Mouse (Mus musculus): ENCODE results near the gene Bglap. TPM values are rescaled to one million over a fixed set of nuclear protein-coding genes. Genes with fewer than 3 reads are reported as not detected.
A peak's percentile ranks its signal among the peaks of the same experiment; 100 is the strongest.
"Not testable (repeated sequence)": the region's sequence is repeated elsewhere in the genome, so short reads cannot be mapped to it uniquely, and the experiment has no call there.

The Bglap gene
- polyA plus RNA-seq, 1 experiment from 2014 or later = not detected

- no peaks in the 10 kb centered on the region for H3K27me3 ChIP-seq (replicated peaks; ENCODE audit: low read depth, poor library complexity, severe bottlenecking)
- peak overlapping the region; percentile 93 for H3K27ac ChIP-seq (replicated peaks)
- peak overlapping the region; percentile 79 for H3K4me3 ChIP-seq
- DNase-seq (ENCODE audit: low spot score) = no peak
- H3K4me1 ChIP-seq = peaks cover 40% of the 10 kb centered on the region
- 31% methylated on average over 7 of the region's 7 CpGs for WGBS
- H3K36me3 ChIP-seq (replicated peaks) = peaks cover 48% of the 10 kb centered on the region
- no peaks in the 10 kb centered on the region for H3K9me3 ChIP-seq
Observed at GRCm38 (mm10) chr3:88410645-88411031, 26.4 kb upstream of the Bglap start.

GRCm38 (mm10) chr3:88409741-88410644 lies 25.7 kb upstream of the Bglap start, which contains the start of gene Pmf1:
Gene Pmf1 (minus strand): TSS chr3:88410331.
- peak; percentile 95 for DNase-seq (ENCODE audit: low spot score)
- no peaks in the 10 kb centered on the region for H3K27me3 ChIP-seq (replicated peaks; ENCODE audit: low read depth, poor library complexity, severe bottlenecking)

GRCm38 (mm10) chr3:88408953-88409352 lies 24.7 kb upstream of the Bglap start:
- peaks cover 40% of the 10 kb centered on the region for H3K4me1 ChIP-seq
- no peaks in the 10 kb centered on the region for H3K9me3 ChIP-seq
- DNase-seq (ENCODE audit: low spot score) = no peak
- H3K27ac ChIP-seq (replicated peaks) = peak overlapping the region; percentile 93
- no peaks in the 10 kb centered on the region for H3K27me3 ChIP-seq (replicated peaks; ENCODE audit: low read depth, poor library complexity, severe bottlenecking)
- WGBS = 71% methylated on average over 5 of the region's 5 CpGs
- H3K4me3 ChIP-seq = peak overlapping the region; percentile 79
- peaks cover 46% of the 10 kb centered on the region for H3K36me3 ChIP-seq (replicated peaks)

More at GRCm38 (mm10) chr3:88409741-88410644, 25.7 kb upstream of the Bglap start, which contains the start of gene Pmf1:
- Histone ChIP-seq H3K4me1 (peaks cover 40% of the 10 kb centered on the region), H3K36me3 (replicated peaks) (peaks cover 45% of the 10 kb centered on the region), H3K4me3 (peak within 1 kb of the TSS; percentile 79), H3K27ac (replicated peaks) (peak within 1 kb of the TSS; percentile 93), H3K9me3 (no peaks in the 10 kb centered on the region)
- under 1% methylated on average over 54 of the region's 54 CpGs for WGBS

GRCm38 (mm10) chr3:88407529-88407928 lies 23.3 kb upstream of the Bglap start:
- WGBS = 61% methylated on average over 7 of the region's 7 CpGs
- 0 out of 2 replicates have a peak overlapping the region, but pooled peaks have one; percentile 79 for H3K4me3 ChIP-seq
- peaks cover 47% of the 10 kb centered on the region for H3K36me3 ChIP-seq (replicated peaks)
- H3K4me1 ChIP-seq = peaks cover 40% of the 10 kb centered on the region
- no peaks in the 10 kb centered on the region for H3K27me3 ChIP-seq (replicated peaks; ENCODE audit: low read depth, poor library complexity, severe bottlenecking)
- DNase-seq (ENCODE audit: low spot score) = no peak
- H3K27ac ChIP-seq (replicated peaks) = no peak overlapping the region
- H3K9me3 ChIP-seq = no peaks in the 10 kb centered on the region

- no peaks in the 10 kb centered on the region for H3K9me3 ChIP-seq
- H3K27ac ChIP-seq (replicated peaks) = no peak overlapping the region
- peak; percentile 66 for DNase-seq (ENCODE audit: low spot score)
- H3K27me3 ChIP-seq (replicated peaks; ENCODE audit: low read depth, poor library complexity, severe bottlenecking) = no peaks in the 10 kb centered on the region
- peak overlapping the region; percentile 14; the same call in 1 of the 2 replicates for H3K4me3 ChIP-seq
- H3K4me1 ChIP-seq = peaks cover 40% of the 10 kb centered on the region
- peaks cover 47% of the 10 kb centered on the region for H3K36me3 ChIP-seq (replicated peaks)
- WGBS = 6% methylated on average over 2 of the region's 2 CpGs
Observed at GRCm38 (mm10) chr3:88407090-88407489, 22.8 kb upstream of the Bglap start.

- no peak for DNase-seq (ENCODE audit: low spot score)
- WGBS = 94% methylated on average over 10 of the region's 10 CpGs
- Histone ChIP-seq H3K36me3 (replicated peaks) (peaks cover 69% of the 10 kb centered on the region), H3K27ac (replicated peaks) (no peak overlapping the region), H3K4me1 (peaks cover 24% of the 10 kb centered on the region), H3K27me3 (replicated peaks; ENCODE audit: low read depth, poor library complexity, severe bottlenecking) (no peaks in the 10 kb centered on the region), H3K9me3 (no peaks in the 10 kb centered on the region), H3K4me3 (no peak overlapping the region)
Observed at GRCm38 (mm10) chr3:88403522-88404230, 19.4 kb upstream of the Bglap start.

GRCm38 (mm10) chr3:88398666-88399065 lies 14.4 kb upstream of the Bglap start:
- H3K4me3 ChIP-seq = no peak overlapping the region
- no peak overlapping the region for H3K27ac ChIP-seq (replicated peaks)
- H3K4me1 ChIP-seq = no peaks in the 10 kb centered on the region
- H3K27me3 ChIP-seq (replicated peaks; ENCODE audit: low read depth, poor library complexity, severe bottlenecking) = no peaks in the 10 kb centered on the region
- WGBS = 76% methylated on average over 2 of the region's 2 CpGs
- H3K36me3 ChIP-seq (replicated peaks) = peaks cover 98% of the 10 kb centered on the region
- DNase-seq (ENCODE audit: low spot score) = no peak
- H3K9me3 ChIP-seq = no peaks in the 10 kb centered on the region

GRCm38 (mm10) chr3:88395742-88396141 lies 11.5 kb upstream of the Bglap start:
- H3K9me3 ChIP-seq = no peaks in the 10 kb centered on the region
- WGBS = 90% methylated on average over 8 of the region's 8 CpGs
- no peak for DNase-seq (ENCODE audit: low spot score)
- H3K4me3 ChIP-seq = no peak overlapping the region
- H3K4me1 ChIP-seq = no peaks in the 10 kb centered on the region
- H3K27me3 ChIP-seq (replicated peaks; ENCODE audit: low read depth, poor library complexity, severe bottlenecking) = no peaks in the 10 kb centered on the region
- H3K27ac ChIP-seq (replicated peaks) = no peak overlapping the region
- H3K36me3 ChIP-seq (replicated peaks) = peaks cover 93% of the 10 kb centered on the region

GRCm38 (mm10) chr3:88395288-88395687 lies 11.0 kb upstream of the Bglap start:
- Histone ChIP-seq H3K4me3 (no peak overlapping the region), H3K27me3 (replicated peaks; ENCODE audit: low read depth, poor library complexity, severe bottlenecking) (no peaks in the 10 kb centered on the region), H3K9me3 (no peaks in the 10 kb centered on the region), H3K36me3 (replicated peaks) (peaks cover 93% of the 10 kb centered on the region), H3K4me1 (no peaks in the 10 kb centered on the region), H3K27ac (replicated peaks) (no peak overlapping the region)
- DNase-seq (ENCODE audit: low spot score) = no peak
- WGBS = 96% methylated on average over 6 of the region's 6 CpGs

GRCm38 (mm10) chr3:88393776-88394375 lies 9.6 kb upstream of the Bglap start:
- WGBS = 90% methylated on average over 9 of the region's 9 CpGs

GRCm38 (mm10) chr3:88382383-88382782 lies 1.9 kb downstream of the Bglap start:
- H3K27me3 ChIP-seq (replicated peaks; ENCODE audit: low read depth, poor library complexity, severe bottlenecking); H3K27ac ChIP-seq (replicated peaks); H3K36me3 ChIP-seq (replicated peaks); H3K4me1 ChIP-seq; DNase-seq (ENCODE audit: low spot score); H3K9me3 ChIP-seq: not testable (repeated sequence)
- 46% methylated on average over 3 of the region's 7 CpGs for WGBS
- peak overlapping the region; percentile 46; the same call in 1 of the 2 replicates for H3K4me3 ChIP-seq

More at GRCm38 (mm10) chr3:88393776-88394375, 9.6 kb upstream of the Bglap start:
- Histone ChIP-seq H3K4me1 (no peaks in the 10 kb centered on the region), H3K27ac (replicated peaks) (no peak overlapping the region), H3K9me3 (no peaks in the 10 kb centered on the region), H3K36me3 (replicated peaks) (peaks cover 92% of the 10 kb centered on the region), H3K27me3 (replicated peaks; ENCODE audit: low read depth, poor library complexity, severe bottlenecking) (no peaks in the 10 kb centered on the region), H3K4me3 (no peak overlapping the region)
- no peak for DNase-seq (ENCODE audit: low spot score)
